Mouse (Mus musculus) testis, adult 2 months (tissue): ENCODE results near the gene Nxph4.

Experiments used
- CTCF ChIP-seq: fragments of 200-500 bp; IDR thresholded peaks from 2 replicates; pipeline ENCODE4 v1.5.1; 2012; ENCODE audit warnings: low read depth, mild to moderate bottlenecking, inconsistent platforms, low read length, moderate library complexity; ENCODE audit not compliant: control insufficient read depth, insufficient read depth, insufficient replicate concordance
- POLR2A ChIP-seq: fragments of 200-500 bp; IDR thresholded peaks from 2 replicates; pipeline ENCODE4 v1.6.1; 2012; ENCODE audit warnings: low read depth, mild to moderate bottlenecking, inconsistent platforms, low read length, moderate library complexity; ENCODE audit not compliant: control insufficient read depth

- TF ChIP-seq CTCF (no peak), POLR2A (no peak)
Observed at GRCm38 (mm10) chr10:127581291-127581690, 46.9 kb upstream of the Nxph4 start.
